31 mouse cellular contexts compared by ENCODE assay signal in the genomic region with DNA sequence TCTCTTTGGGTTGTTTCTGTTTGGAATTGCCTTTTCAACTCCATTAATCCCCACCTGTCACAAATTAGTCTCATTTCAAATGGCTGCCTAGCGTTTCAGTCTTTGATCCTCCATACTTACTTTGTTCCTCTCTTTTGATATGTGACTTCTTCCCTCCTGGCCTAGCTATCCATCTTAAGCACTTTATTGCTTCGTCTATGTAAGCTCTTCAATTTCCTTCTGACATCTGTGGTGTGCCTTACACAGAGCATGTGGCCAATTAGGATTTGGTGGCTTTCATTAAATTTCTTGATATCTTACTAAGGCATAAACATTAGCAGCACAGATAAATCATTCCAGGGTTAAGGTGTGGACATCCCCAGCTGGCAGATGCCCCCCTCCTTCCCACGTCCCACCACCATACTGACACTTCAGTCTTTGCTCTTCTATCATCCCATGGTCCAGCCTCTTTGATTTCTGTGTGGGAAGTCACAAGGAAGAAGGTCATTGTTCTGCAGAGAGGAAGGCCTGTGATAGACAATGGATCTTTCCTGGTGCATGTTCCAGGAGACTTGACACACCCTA.
DNase-seq lines count a peak whose midpoint lies in the region; ATAC-seq lines count a peak whose summit lies in the region.
"Had no signal": no experiment of that assay in that cellular context is flagged by ENCODE, and none has a peak within 500 bp of the region (broad histone marks: within the 10 kb centered on the region; RNA-seq: fewer than 3 reads in every experiment).

No protein-coding gene starts in this region.

- H3K36me3 ChIP-seq in kidney, embryonic 14.5 days (ENCODE audit: control insufficient read depth, insufficient read depth, low read length) = no peaks in the 10 kb centered on the region
- no peaks in the 10 kb centered on the region for H3K36me3 ChIP-seq in neural tube, embryonic 12.5 days
- no peaks in the 10 kb centered on the region for H3K36me3 ChIP-seq in forebrain, embryonic 16.5 days (ENCODE audit: control insufficient read depth, insufficient read depth)
- H3K36me3 ChIP-seq: embryonic facial prominence, embryonic 12.5 days; heart, embryonic 12.5 days; limb, embryonic 15.5 days; liver, embryonic 15.5 days; midbrain, embryonic 10.5 days; midbrain, embryonic 15.5 days had no signal

- H3K4me2 ChIP-seq in kidney, embryonic 14.5 days (replicated peaks; ENCODE audit: low read depth, low read length) = no peak overlapping the region
- no peak overlapping the region for H3K4me2 ChIP-seq in neural tube, embryonic 12.5 days (replicated peaks)
- no peak overlapping the region for H3K4me2 ChIP-seq in forebrain, embryonic 16.5 days (ENCODE audit: low read length)
- H3K4me2 ChIP-seq: embryonic facial prominence, embryonic 12.5 days; heart, embryonic 12.5 days; hindbrain, embryonic 14.5 days; limb, embryonic 15.5 days; liver, embryonic 15.5 days; lung, embryonic 14.5 days; midbrain, embryonic 15.5 days had no signal

- no peak overlapping the region for H3K27ac ChIP-seq in kidney, embryonic 14.5 days (ENCODE audit: low read depth, low read length)
- no peak overlapping the region for H3K27ac ChIP-seq in neural tube, embryonic 12.5 days
- peak overlapping the region; percentile 20 for H3K27ac ChIP-seq in forebrain, embryonic 16.5 days (ENCODE audit: low read length)
- H3K27ac ChIP-seq: embryonic facial prominence, embryonic 12.5 days; hindbrain, embryonic 14.5 days; layer of hippocampus, adult 2 months; limb, embryonic 15.5 days; liver, embryonic 15.5 days; midbrain, embryonic 10.5 days; midbrain, embryonic 15.5 days; stomach, postnatal 0 days had no signal

- no peaks in the 10 kb centered on the region for H3K27me3 ChIP-seq in kidney, embryonic 14.5 days (ENCODE audit: control insufficient read depth, insufficient read depth, low read length)
- H3K27me3 ChIP-seq in neural tube, embryonic 12.5 days (replicated peaks) = no peaks in the 10 kb centered on the region
- no peaks in the 10 kb centered on the region for H3K27me3 ChIP-seq in forebrain, embryonic 16.5 days (replicated peaks; ENCODE audit: control insufficient read depth, insufficient read depth, low read length)
- H3K27me3 ChIP-seq: embryonic facial prominence, embryonic 12.5 days; heart, embryonic 12.5 days; limb, embryonic 15.5 days; liver, embryonic 15.5 days; midbrain, embryonic 15.5 days had no signal

- DNase-seq in kidney, postnatal 25 days = no peak
- DNase-seq in neural tube, embryonic 10.5 days (ENCODE audit: extremely low spot score, low spot score) = no peak
- DNase-seq in cerebellum, postnatal 25 days = no peak
- DNase-seq: adrenal gland, adult 2 months; adrenal gland, postnatal 36 days; B cell, adult 2 months; cerebellum, adult 2 months; embryo, embryonic 11 days; gastrocnemius, postnatal 25 days; heart, adult 18-20 months; heart, postnatal 4 days; kidney, postnatal 36 days; lung, embryonic 14.5 days; lung, postnatal 14 days; right cerebral cortex, postnatal 4 days; thymus, adult 18-20 months; thymus, postnatal 25 days had no signal

- H3K4me1 ChIP-seq in kidney, embryonic 14.5 days (ENCODE audit: control insufficient read depth, insufficient read depth, low read length) = 0 out of 2 replicates have a peak, but pooled peaks cover 4% of the 10 kb centered on the region
- H3K4me1 ChIP-seq in neural tube, embryonic 12.5 days = no peaks in the 10 kb centered on the region
- H3K4me1 ChIP-seq in forebrain, embryonic 16.5 days (replicated peaks; ENCODE audit: control insufficient read depth, insufficient read depth, low read length) = peaks cover 12% of the 10 kb centered on the region
- H3K4me1 ChIP-seq: heart, embryonic 12.5 days; liver, embryonic 15.5 days had no signal

- no peak overlapping the region for H3K9ac ChIP-seq in kidney, embryonic 14.5 days (ENCODE audit: low read depth, low read length)
- H3K9ac ChIP-seq in neural tube, embryonic 12.5 days = no peak overlapping the region
- H3K9ac ChIP-seq in forebrain, embryonic 16.5 days (replicated peaks; ENCODE audit: low read depth, low read length) = no peak overlapping the region
- H3K9ac ChIP-seq: embryonic facial prominence, embryonic 12.5 days; heart, embryonic 12.5 days; hindbrain, embryonic 14.5 days; limb, embryonic 15.5 days; liver, embryonic 15.5 days; lung, embryonic 14.5 days; midbrain, embryonic 15.5 days had no signal

- ATAC-seq in kidney, embryonic 14.5 days (ENCODE audit: low FRiP score, low TSS enrichment) = peak; percentile 66; the same call in 1 of the 2 replicates
- ATAC-seq in neural tube, embryonic 12.5 days (ENCODE audit: low FRiP score, low read depth) = 0 out of 2 replicates have a peak, but pooled peaks have one; percentile 9
- ATAC-seq in forebrain, embryonic 16.5 days = 0 out of 2 replicates have a peak, but pooled peaks have one; percentile 24
- ATAC-seq in erythroid progenitor cell, adult 5-6 weeks (replicated peaks; ENCODE audit: low FRiP score, poor library complexity, severe bottlenecking) = no peak
- ATAC-seq: intestine, postnatal 0 days; midbrain, embryonic 15.5 days had no signal

- WGBS in kidney, embryonic 14.5 days = 23% methylated on average over 3 of the region's 3 CpGs
- 21% methylated on average over 3 of the region's 3 CpGs for WGBS in neural tube, embryonic 12.5 days
- WGBS in forebrain, embryonic 16.5 days = 30% methylated on average over 3 of the region's 3 CpGs

- no peaks in the 10 kb centered on the region for H3K9me3 ChIP-seq in kidney, embryonic 14.5 days (ENCODE audit: control insufficient read depth, low read length)
- H3K9me3 ChIP-seq in neural tube, embryonic 12.5 days = no peaks in the 10 kb centered on the region
- H3K9me3 ChIP-seq in forebrain, embryonic 16.5 days (ENCODE audit: control insufficient read depth, low read length) = no peaks in the 10 kb centered on the region
- H3K9me3 ChIP-seq: embryonic facial prominence, embryonic 12.5 days; heart, embryonic 12.5 days; limb, embryonic 15.5 days; liver, embryonic 15.5 days; midbrain, embryonic 10.5 days; midbrain, embryonic 15.5 days had no signal

- H3K4me3 ChIP-seq in kidney, embryonic 14.5 days (ENCODE audit: low read length) = no peak overlapping the region
- no peak overlapping the region for H3K4me3 ChIP-seq in neural tube, embryonic 12.5 days
- no peak overlapping the region for H3K4me3 ChIP-seq in forebrain, embryonic 16.5 days (replicated peaks; ENCODE audit: low read length)
- H3K4me3 ChIP-seq: embryonic facial prominence, embryonic 12.5 days; heart, embryonic 12.5 days; layer of hippocampus, adult 2 months; limb, embryonic 15.5 days; liver, embryonic 15.5 days; midbrain, embryonic 10.5 days; midbrain, embryonic 15.5 days had no signal
